Mouse (Mus musculus) G1E (cell line): ENCODE results near the gene Carmil1. TPM values are rescaled to one million over a fixed set of nuclear protein-coding genes. Genes with fewer than 3 reads are reported as not detected.

Experiments
- ATAC-seq: 2 replicates; pipeline ENCODE4 v1.8.0; 2016; ENCODE audit warnings: mild to moderate bottlenecking; ENCODE audit not compliant: insufficient number of reproducible peaks, poor library complexity, low FRiP score, severe bottlenecking; ENCODE audit errors: extremely low read depth
- DNase-seq: peaks from one replicate; pipeline ENCODE4 v3.0.0; 2012; ENCODE audit warnings: low spot score
- H3K27me3 ChIP-seq: 2 replicates; pipeline ENCODE4 v1.6.1; 2012; ENCODE audit warnings: mild to moderate bottlenecking, low read length, inconsistent platforms; ENCODE audit not compliant: insufficient read depth
- H3K36me3 ChIP-seq: replicated peaks from 2 replicates; pipeline ENCODE3; 2012; ENCODE audit warnings: mild to moderate bottlenecking, inconsistent platforms
- H3K4me1 ChIP-seq: 2 replicates; pipeline ENCODE4 v1.6.1; 2012; ENCODE audit warnings: low read depth, low read length, inconsistent platforms, mixed read lengths; ENCODE audit not compliant: insufficient read depth
- H3K4me3 ChIP-seq: 2 replicates; pipeline ENCODE4 v1.5.1; 2012; ENCODE audit warnings: low read depth, mild to moderate bottlenecking, inconsistent platforms, low read length, moderate library complexity, mixed read lengths
- H3K9me3 ChIP-seq: replicated peaks from 2 replicates; pipeline ENCODE4 v1.6.1; 2012; ENCODE audit warnings: inconsistent platforms
- CTCF ChIP-seq: IDR thresholded peaks from 2 replicates; pipeline ENCODE4 v1.5.1; 2012; ENCODE audit warnings: low read depth, low read length, inconsistent platforms, mixed read lengths
- GATA1 ChIP-seq: IDR thresholded peaks from 2 replicates; pipeline ENCODE4 v1.6.1; 2012; ENCODE audit warnings: borderline replicate concordance, low read length, inconsistent platforms, mixed read lengths
- GATA2 ChIP-seq: IDR thresholded peaks from 2 replicates; pipeline ENCODE4 v1.6.1; 2012; ENCODE audit warnings: low read depth, low read length, inconsistent platforms, borderline replicate concordance
- POLR2AphosphoS5 ChIP-seq: IDR thresholded peaks from 2 replicates; pipeline ENCODE4 v1.6.1; 2012; ENCODE audit warnings: low read depth, low read length, inconsistent platforms; ENCODE audit not compliant: insufficient replicate concordance
- TAL1 ChIP-seq: conservative IDR thresholded peaks from 2 replicates; pipeline ENCODE4 v1.6.1; 2012; ENCODE audit warnings: low read depth, low read length, inconsistent platforms, mixed read lengths
- polyA plus RNA-seq: library from polyadenylated mRNA; stranded (reverse); fragments of >175 nt; gene quantifications from 2 replicates; pipeline ENCODE4 v1.2.3, GENCODE M21; 2012
- total RNA-seq, 2 experiments: library from RNA; stranded (forward) in 1 of 2; stranded (reverse) in 1 of 2; fragments of 200-1000 nt in 1 of 2; fragments of >200 nt in 1 of 2; fragmentation: Nextera tagmentation in 1 of 2; gene quantifications; 2 replicates each; pipeline ENCODE4 v1.2.3; 2014 to 2017

The Carmil1 gene
- total and polyA plus RNA-seq, 3 experiments, result 0.10 to 1.9 (median 0.55) TPM

DNA sequence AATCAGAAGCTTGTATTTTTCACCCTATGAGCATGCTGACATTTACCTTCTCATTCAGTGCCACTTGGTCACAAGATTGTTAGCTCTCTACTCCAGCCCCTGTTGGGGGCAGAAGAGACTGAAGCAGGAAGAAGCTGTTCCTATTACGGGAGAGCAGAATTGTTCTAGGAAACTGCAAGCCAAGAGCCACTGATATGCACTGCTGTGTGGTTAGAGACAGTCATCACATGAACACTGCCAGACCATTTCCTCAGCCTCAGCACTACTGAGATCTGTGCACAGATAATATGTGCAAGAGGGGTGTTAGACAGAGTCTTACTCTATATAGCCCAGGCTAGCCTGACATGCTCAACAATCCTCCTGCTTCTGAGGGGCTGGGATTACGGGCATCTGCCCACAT lies 69.4 kb downstream of the Carmil1 start:
- TF ChIP-seq GATA2 (no peak), POLR2AphosphoS5 (no peak), TAL1 (no peak), GATA1 (no peak), CTCF (no peak)
- DNase-seq (no peak), ATAC-seq (no peak)
- Histone ChIP-seq H3K27me3 (peaks cover 9% of the 10 kb centered on the region), H3K36me3 (no peaks in the 10 kb centered on the region), H3K4me1 (no peaks in the 10 kb centered on the region), H3K9me3 (no peaks in the 10 kb centered on the region), H3K4me3 (no peak overlapping the region)

- no peaks in the 10 kb centered on the region for H3K9me3 ChIP-seq
- no peak overlapping the region for H3K4me3 ChIP-seq
- DNase-seq (no peak), ATAC-seq (no peak)
- H3K4me1 ChIP-seq, result no peaks in the 10 kb centered on the region
- TF ChIP-seq CTCF (no peak), TAL1 (no peak), GATA1 (no peak), POLR2AphosphoS5 (no peak), GATA2 (no peak)
- H3K36me3 ChIP-seq, result no peaks in the 10 kb centered on the region
- peaks cover 14% of the 10 kb centered on the region for H3K27me3 ChIP-seq
Measured at GRCm38 (mm10) chr13:24206097-24206496, 74.5 kb downstream of the Carmil1 start.

GRCm38 (mm10) chr13:24202314-24202713 lies 78.3 kb downstream of the Carmil1 start:
- no peak for DNase-seq
- H3K4me1 ChIP-seq, result 0 out of 2 replicates have a peak, but pooled peaks cover 2% of the 10 kb centered on the region
- no peak overlapping the region for H3K4me3 ChIP-seq
- TF ChIP-seq POLR2AphosphoS5, result no peak
- TF ChIP-seq GATA1, result no peak
- no peak for TF ChIP-seq TAL1
- H3K9me3 ChIP-seq, result no peaks in the 10 kb centered on the region
- no peaks in the 10 kb centered on the region for H3K36me3 ChIP-seq
- no peak for ATAC-seq
- peaks cover 11% of the 10 kb centered on the region for H3K27me3 ChIP-seq

- no peak for ATAC-seq
- peaks cover 11% of the 10 kb centered on the region; the same call in 1 of the 2 replicates for H3K27me3 ChIP-seq
- no peaks in the 10 kb centered on the region for H3K36me3 ChIP-seq
- no peak overlapping the region for H3K4me3 ChIP-seq
- H3K4me1 ChIP-seq, result 0 out of 2 replicates have a peak, but pooled peaks cover 2% of the 10 kb centered on the region
- H3K9me3 ChIP-seq, result no peaks in the 10 kb centered on the region
- no peak for DNase-seq
- TF ChIP-seq GATA2 (no peak), GATA1 (no peak), POLR2AphosphoS5 (no peak), CTCF (no peak), TAL1 (no peak)
Measured at GRCm38 (mm10) chr13:24199861-24200543, 80.6 kb downstream of the Carmil1 start.

GRCm38 (mm10) chr13:24198396-24198924 lies 82.1 kb downstream of the Carmil1 start:
- TF ChIP-seq GATA1 (no peak), GATA2 (no peak), POLR2AphosphoS5 (no peak), CTCF (no peak), TAL1 (no peak)
- ATAC-seq, result no peak
- Histone ChIP-seq H3K4me3 (no peak overlapping the region), H3K36me3 (no peaks in the 10 kb centered on the region), H3K9me3 (peaks cover 5% of the 10 kb centered on the region), H3K4me1 (0 out of 2 replicates have a peak, but pooled peaks cover 2% of the 10 kb centered on the region), H3K27me3 (peaks cover 9% of the 10 kb centered on the region; the same call in 1 of the 2 replicates)
- no peak for DNase-seq

- Histone ChIP-seq H3K9me3 (peaks cover 8% of the 10 kb centered on the region), H3K4me1 (0 out of 2 replicates have a peak, but pooled peaks cover 2% of the 10 kb centered on the region), H3K4me3 (no peak overlapping the region), H3K27me3 (peaks cover 5% of the 10 kb centered on the region; the same call in 1 of the 2 replicates), H3K36me3 (no peaks in the 10 kb centered on the region)
- DNase-seq (no peak), ATAC-seq (no peak)
- TF ChIP-seq GATA2, result no peak
- TF ChIP-seq GATA1, result no peak
- TF ChIP-seq POLR2AphosphoS5, result no peak
- TF ChIP-seq CTCF, result no peak
- TF ChIP-seq TAL1, result no peak
Measured at GRCm38 (mm10) chr13:24195371-24195770, 85.2 kb downstream of the Carmil1 start.
